Mouse (Mus musculus): Measurements from ENCODE around the gene Nploc4. TPM values are rescaled to one million over a fixed set of nuclear protein-coding genes. Genes with fewer than 3 reads are reported as not detected.

Gene Nploc4
- polyA plus RNA-seq, 1 experiment = 66.9 TPM

DNA sequence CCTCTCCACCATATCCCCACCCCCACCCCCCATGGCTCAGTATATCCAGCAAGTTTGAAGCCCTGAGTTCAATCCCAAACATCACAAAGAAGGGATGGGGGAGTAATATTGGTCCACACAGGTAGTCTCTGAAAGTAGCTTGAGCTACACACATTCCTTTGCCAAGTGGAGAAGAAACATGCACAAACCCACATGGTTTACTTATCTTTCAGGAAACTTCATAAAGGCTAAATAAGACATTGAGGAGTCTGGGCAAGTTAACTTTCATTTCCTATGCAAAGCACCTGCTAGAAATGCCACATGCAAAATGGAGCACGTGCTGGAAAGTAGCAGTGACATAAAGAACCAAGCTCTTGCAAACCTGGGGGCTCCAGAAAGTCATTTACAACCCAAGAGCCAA, 31.1 kb downstream of the Nploc4 start:
- H3K36me3 ChIP-seq (ENCODE audit: control insufficient read depth, insufficient read depth, low read length, poor library complexity, severe bottlenecking) = peaks cover 71% of the 10 kb centered on the region
- no peaks in the 10 kb centered on the region for H3K9me3 ChIP-seq (replicated peaks; ENCODE audit: control insufficient read depth, insufficient read depth, low read length, poor library complexity, severe bottlenecking)
- no peak overlapping the region for H3K27ac ChIP-seq (ENCODE audit: insufficient read depth, low read length)
- H3K4me1 ChIP-seq (ENCODE audit: control insufficient read depth, insufficient read depth, low read length) = no peaks in the 10 kb centered on the region
- H3K27me3 ChIP-seq (ENCODE audit: control insufficient read depth, insufficient read depth, low read length, poor library complexity, severe bottlenecking) = no peaks in the 10 kb centered on the region
- no peak overlapping the region for H3K4me3 ChIP-seq (ENCODE audit: low read depth, low read length)
- TF ChIP-seq POLR2A (IDR thresholded peaks at IDR 0.05; ENCODE audit: insufficient read depth, low read length) (no peak), EP300 (IDR thresholded peaks at IDR 0.05; ENCODE audit: insufficient read depth, low read depth, low read length) (no peak), CTCF (IDR thresholded peaks at IDR 0.05; ENCODE audit: low read depth, low read length) (no peak)
- H3K9ac ChIP-seq (ENCODE audit: low read depth, poor library complexity, severe bottlenecking) = no peak overlapping the region

DNA sequence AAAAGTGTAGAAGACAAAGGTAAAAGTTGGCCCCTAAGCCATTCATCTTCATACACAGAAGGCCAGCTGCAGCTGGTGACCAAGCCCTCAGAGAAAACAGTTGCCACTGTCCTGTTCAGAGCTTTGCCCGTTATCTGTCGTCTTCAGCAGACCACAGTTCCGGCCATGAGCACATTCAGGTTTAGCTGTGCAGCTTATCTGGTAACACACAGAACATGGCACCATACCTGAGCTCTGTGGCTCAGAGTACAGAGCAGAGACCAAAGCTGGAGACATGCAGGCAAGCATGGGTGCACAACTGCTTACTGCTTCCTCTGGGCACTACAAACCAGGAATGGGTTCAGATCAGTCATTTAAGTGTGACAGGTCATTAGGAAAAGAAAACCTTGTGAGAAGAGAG, 31.6 kb downstream of the Nploc4 start:
- Histone ChIP-seq H3K27me3 (ENCODE audit: control insufficient read depth, insufficient read depth, low read length, poor library complexity, severe bottlenecking) (no peaks in the 10 kb centered on the region), H3K36me3 (ENCODE audit: control insufficient read depth, insufficient read depth, low read length, poor library complexity, severe bottlenecking) (peaks cover 68% of the 10 kb centered on the region), H3K4me1 (ENCODE audit: control insufficient read depth, insufficient read depth, low read length) (no peaks in the 10 kb centered on the region), H3K27ac (ENCODE audit: insufficient read depth, low read length) (no peak overlapping the region), H3K9ac (ENCODE audit: low read depth, poor library complexity, severe bottlenecking) (no peak overlapping the region), H3K9me3 (replicated peaks; ENCODE audit: control insufficient read depth, insufficient read depth, low read length, poor library complexity, severe bottlenecking) (no peaks in the 10 kb centered on the region), H3K4me3 (ENCODE audit: low read depth, low read length) (no peak overlapping the region)
- TF ChIP-seq EP300 (IDR thresholded peaks at IDR 0.05; ENCODE audit: insufficient read depth, low read depth, low read length) (no peak), CTCF (IDR thresholded peaks at IDR 0.05; ENCODE audit: low read depth, low read length) (no peak), POLR2A (IDR thresholded peaks at IDR 0.05; ENCODE audit: insufficient read depth, low read length) (no peak)

DNA sequence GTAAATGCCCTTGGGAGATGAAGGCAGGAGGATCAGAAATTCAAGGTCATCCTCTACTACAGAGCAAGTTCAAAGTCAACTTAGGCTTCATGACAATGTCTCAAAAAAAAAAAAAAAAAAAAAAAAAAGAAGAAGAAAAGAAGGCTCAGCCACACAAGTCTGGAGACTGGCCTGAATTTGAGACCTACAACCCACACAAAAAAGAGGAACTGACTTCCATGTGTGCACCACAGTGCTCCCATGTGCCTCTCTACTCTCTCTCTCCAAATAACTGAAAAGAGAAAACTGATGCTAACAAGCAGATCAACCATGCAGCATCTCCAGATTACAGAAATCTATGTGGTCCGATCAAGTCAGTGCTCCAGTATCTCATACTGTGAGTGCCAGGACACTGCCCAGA, 32.7 kb downstream of the Nploc4 start:
- Histone ChIP-seq H3K4me1 (ENCODE audit: control insufficient read depth, insufficient read depth, low read length) (peaks cover 2% of the 10 kb centered on the region), H3K36me3 (ENCODE audit: control insufficient read depth, insufficient read depth, low read length, poor library complexity, severe bottlenecking) (peaks cover 66% of the 10 kb centered on the region)
- TF ChIP-seq CTCF (IDR thresholded peaks at IDR 0.05; ENCODE audit: low read depth, low read length) (no peak), POLR2A (IDR thresholded peaks at IDR 0.05; ENCODE audit: insufficient read depth, low read length) (no peak), EP300 (IDR thresholded peaks at IDR 0.05; ENCODE audit: insufficient read depth, low read depth, low read length) (no peak)

DNA sequence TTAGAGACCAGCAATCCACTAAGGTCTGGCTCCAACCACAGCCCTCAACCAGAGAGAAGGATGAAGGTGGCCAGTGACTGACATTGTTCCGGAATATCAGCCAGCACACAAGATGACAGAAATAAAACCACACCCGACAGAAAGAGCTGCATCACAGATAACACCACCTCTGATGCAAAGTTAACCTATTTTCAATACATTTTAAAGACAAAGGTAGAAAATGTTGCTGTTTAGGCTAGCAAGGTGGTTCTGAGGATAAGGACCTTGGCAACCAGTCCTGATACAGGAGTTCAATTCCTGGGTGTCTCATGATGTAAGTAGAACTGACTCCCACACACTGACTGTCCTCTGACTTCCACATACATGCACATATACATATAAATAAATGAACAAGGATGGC, 38.2 kb downstream of the Nploc4 start:
- no peak overlapping the region for H3K4me3 ChIP-seq (ENCODE audit: low read depth, low read length)
- TF ChIP-seq POLR2A (IDR thresholded peaks at IDR 0.05; ENCODE audit: insufficient read depth, low read length) = no peak
- TF ChIP-seq CTCF (IDR thresholded peaks at IDR 0.05; ENCODE audit: low read depth, low read length) = no peak
- no peak for TF ChIP-seq EP300 (IDR thresholded peaks at IDR 0.05; ENCODE audit: insufficient read depth, low read depth, low read length)
- H3K27ac ChIP-seq (ENCODE audit: insufficient read depth, low read length) = no peak overlapping the region
- H3K36me3 ChIP-seq (ENCODE audit: control insufficient read depth, insufficient read depth, low read length, poor library complexity, severe bottlenecking) = peaks cover 40% of the 10 kb centered on the region
- no peaks in the 10 kb centered on the region for H3K9me3 ChIP-seq (replicated peaks; ENCODE audit: control insufficient read depth, insufficient read depth, low read length, poor library complexity, severe bottlenecking)
- H3K9ac ChIP-seq (ENCODE audit: low read depth, poor library complexity, severe bottlenecking) = no peak overlapping the region
- H3K4me1 ChIP-seq (ENCODE audit: control insufficient read depth, insufficient read depth, low read length) = peaks cover 2% of the 10 kb centered on the region
- no peaks in the 10 kb centered on the region for H3K27me3 ChIP-seq (ENCODE audit: control insufficient read depth, insufficient read depth, low read length, poor library complexity, severe bottlenecking)

More for the DNA sequence above, 32.7 kb downstream of the Nploc4 start:
- no peaks in the 10 kb centered on the region for H3K27me3 ChIP-seq (ENCODE audit: control insufficient read depth, insufficient read depth, low read length, poor library complexity, severe bottlenecking)
- no peaks in the 10 kb centered on the region for H3K9me3 ChIP-seq (replicated peaks; ENCODE audit: control insufficient read depth, insufficient read depth, low read length, poor library complexity, severe bottlenecking)
- no peak overlapping the region for H3K9ac ChIP-seq (ENCODE audit: low read depth, poor library complexity, severe bottlenecking)
- no peak overlapping the region for H3K27ac ChIP-seq (ENCODE audit: insufficient read depth, low read length)
- no peak overlapping the region for H3K4me3 ChIP-seq (ENCODE audit: low read depth, low read length)

DNA sequence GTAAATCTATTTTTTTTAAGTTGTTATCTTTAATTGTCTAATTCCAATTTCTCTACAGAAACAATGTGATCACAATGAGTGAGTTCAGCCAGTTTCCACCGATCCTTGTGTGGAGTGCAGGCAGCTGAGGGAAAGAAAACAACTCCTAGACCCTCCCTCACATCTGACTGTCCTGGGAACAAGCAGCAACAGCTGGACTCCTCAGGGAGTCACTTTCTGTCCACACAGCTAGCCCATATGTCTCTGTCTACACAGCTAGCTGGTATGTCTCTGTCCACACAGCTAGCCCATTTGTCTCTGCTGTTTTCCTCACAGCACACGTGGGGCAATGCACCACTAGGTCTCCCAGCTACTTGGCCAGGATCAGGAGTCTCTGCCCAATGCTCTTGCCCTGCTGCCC, 39.9 kb downstream of the Nploc4 start:
- no peak overlapping the region for H3K9ac ChIP-seq (ENCODE audit: low read depth, poor library complexity, severe bottlenecking)
- no peak overlapping the region for H3K27ac ChIP-seq (ENCODE audit: insufficient read depth, low read length)
- peaks cover 2% of the 10 kb centered on the region for H3K4me1 ChIP-seq (ENCODE audit: control insufficient read depth, insufficient read depth, low read length)
- H3K36me3 ChIP-seq (ENCODE audit: control insufficient read depth, insufficient read depth, low read length, poor library complexity, severe bottlenecking) = peaks cover 28% of the 10 kb centered on the region
- no peak overlapping the region for H3K4me3 ChIP-seq (ENCODE audit: low read depth, low read length)
- no peak for TF ChIP-seq CTCF (IDR thresholded peaks at IDR 0.05; ENCODE audit: low read depth, low read length)
- TF ChIP-seq POLR2A (IDR thresholded peaks at IDR 0.05; ENCODE audit: insufficient read depth, low read length) = no peak
- no peak for TF ChIP-seq EP300 (IDR thresholded peaks at IDR 0.05; ENCODE audit: insufficient read depth, low read depth, low read length)
- H3K9me3 ChIP-seq (replicated peaks; ENCODE audit: control insufficient read depth, insufficient read depth, low read length, poor library complexity, severe bottlenecking) = no peaks in the 10 kb centered on the region
- no peaks in the 10 kb centered on the region for H3K27me3 ChIP-seq (ENCODE audit: control insufficient read depth, insufficient read depth, low read length, poor library complexity, severe bottlenecking)

DNA sequence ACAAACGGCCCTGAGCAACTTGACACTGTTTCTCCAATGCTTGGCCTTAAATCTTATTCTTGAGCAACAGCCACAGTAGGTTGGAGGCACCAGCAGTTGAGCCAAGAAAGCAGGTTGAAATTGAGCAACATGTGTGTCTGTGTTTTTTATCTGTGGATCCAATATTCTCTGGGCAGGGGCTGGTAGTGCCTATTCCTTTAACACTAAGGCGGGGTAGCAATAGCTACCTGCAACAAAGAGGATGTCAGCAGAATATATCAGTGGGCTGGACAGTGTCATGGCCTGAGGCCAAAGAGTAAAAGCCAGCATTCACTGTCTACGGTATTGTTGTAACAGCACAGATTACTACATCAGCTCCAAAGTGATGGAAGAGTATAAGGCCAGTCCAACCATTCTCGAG, 41.8 kb downstream of the Nploc4 start:
- peaks cover 24% of the 10 kb centered on the region for H3K36me3 ChIP-seq (ENCODE audit: control insufficient read depth, insufficient read depth, low read length, poor library complexity, severe bottlenecking)
- no peak overlapping the region for H3K4me3 ChIP-seq (ENCODE audit: low read depth, low read length)
- H3K9ac ChIP-seq (ENCODE audit: low read depth, poor library complexity, severe bottlenecking) = no peak overlapping the region
- no peak for TF ChIP-seq EP300 (IDR thresholded peaks at IDR 0.05; ENCODE audit: insufficient read depth, low read depth, low read length)
- TF ChIP-seq CTCF (IDR thresholded peaks at IDR 0.05; ENCODE audit: low read depth, low read length) = no peak
- no peak for TF ChIP-seq POLR2A (IDR thresholded peaks at IDR 0.05; ENCODE audit: insufficient read depth, low read length)
- no peaks in the 10 kb centered on the region for H3K27me3 ChIP-seq (ENCODE audit: control insufficient read depth, insufficient read depth, low read length, poor library complexity, severe bottlenecking)
- H3K9me3 ChIP-seq (replicated peaks; ENCODE audit: control insufficient read depth, insufficient read depth, low read length, poor library complexity, severe bottlenecking) = no peaks in the 10 kb centered on the region
- peaks cover 2% of the 10 kb centered on the region for H3K4me1 ChIP-seq (ENCODE audit: control insufficient read depth, insufficient read depth, low read length)
- no peak overlapping the region for H3K27ac ChIP-seq (ENCODE audit: insufficient read depth, low read length)
